Mouse (Mus musculus) left cerebral cortex, postnatal 10 days (tissue): ENCODE measurements around the gene Glis3. TPM values are rescaled to one million over a fixed set of nuclear protein-coding genes. Genes with fewer than 3 reads are reported as not detected.

Source experiments
- DNase-seq, 2 experiments: peaks; one replicate each; pipeline ENCODE4 v3.0.0; 2021 to 2022; ENCODE audit warnings: low spot score in 2 of 2, mixed read lengths in 1 of 2; ENCODE audit errors: extremely low spot score in 1 of 2
- intact Hi-C: fragments of 180-260 bp; cut with DNase I; formaldehyde crosslinking; loops from one replicate; pipeline ENCODE4 v1.15.1; 2025
- total RNA-seq, 2 experiments: library from RNA; stranded (reverse); gene quantifications; 2 replicates each; pipeline ENCODE4 v1.2.3; 2021

Gene Glis3
- total RNA-seq, 2 experiments from 2014 or later = 5.3 to 6.5 TPM

DNA sequence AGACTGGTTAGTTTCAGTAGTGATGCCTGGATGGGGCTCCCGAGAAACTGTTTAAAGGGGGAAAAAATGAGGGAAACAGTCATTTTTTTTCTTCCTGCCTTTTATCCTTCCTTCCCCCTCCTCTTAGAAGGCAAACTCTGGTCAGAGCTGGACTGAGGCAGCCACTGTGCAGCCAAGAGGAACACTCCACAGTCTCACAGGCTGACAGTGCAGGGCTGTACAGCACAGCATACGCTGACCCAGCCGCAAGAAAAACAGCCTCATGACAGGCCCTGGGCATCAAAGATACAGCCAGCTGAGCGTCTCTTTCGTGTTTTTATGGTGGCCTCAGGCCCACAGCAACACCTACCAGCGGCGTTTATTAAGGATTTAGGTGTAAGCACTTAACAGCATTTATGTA is 19.0 kb downstream of the Glis3 start:
- no peak for DNase-seq
- intact Hi-C loops = no loop called here

DNA sequence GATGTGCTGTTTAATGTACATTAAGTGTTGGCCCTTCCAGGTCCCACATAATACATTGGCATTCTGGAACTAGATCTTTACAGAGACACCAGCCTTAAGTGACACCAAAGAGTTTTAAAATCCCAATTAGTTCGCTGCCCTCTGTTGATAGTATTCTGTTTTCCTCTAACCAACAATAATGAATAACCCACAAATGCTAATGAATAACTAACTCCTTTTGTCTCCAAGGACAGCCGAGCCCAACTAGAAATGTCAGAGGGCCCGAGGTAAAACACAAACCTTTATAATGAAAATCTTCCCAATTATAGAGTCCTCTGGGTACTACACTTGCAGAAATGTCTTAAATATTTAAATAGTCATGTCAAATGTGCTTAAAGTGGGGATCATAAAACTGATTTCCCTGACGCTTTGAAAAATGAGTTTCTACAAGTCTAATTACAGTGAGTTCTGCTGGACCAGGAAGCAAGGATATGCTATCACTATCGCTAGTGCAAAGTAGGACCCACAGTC is 22.1 kb downstream of the Glis3 start:
- intact Hi-C loops = no loop called here

DNA sequence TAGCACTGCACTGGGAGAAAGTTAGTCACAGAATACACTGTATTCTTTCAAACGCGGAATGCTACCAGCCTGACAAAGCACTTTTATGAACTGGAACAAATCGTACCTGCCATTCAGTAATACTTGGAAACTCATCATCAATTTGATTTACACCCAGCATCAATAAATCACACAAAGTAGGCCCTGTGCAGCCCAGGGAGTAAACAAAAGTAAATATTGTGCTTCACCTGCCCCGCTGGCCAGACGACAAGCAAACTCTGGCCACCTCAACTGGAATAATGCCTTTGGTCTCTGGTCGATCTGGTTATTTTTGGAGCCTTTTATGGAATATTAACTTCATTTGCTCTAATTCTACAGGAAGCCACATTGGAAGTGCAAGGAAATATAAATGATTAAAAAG is 23.0 kb downstream of the Glis3 start:
- no peak for DNase-seq
- intact Hi-C loops = no loop called here

More for the DNA sequence above, 22.1 kb downstream of the Glis3 start:
- no peak for DNase-seq

DNA sequence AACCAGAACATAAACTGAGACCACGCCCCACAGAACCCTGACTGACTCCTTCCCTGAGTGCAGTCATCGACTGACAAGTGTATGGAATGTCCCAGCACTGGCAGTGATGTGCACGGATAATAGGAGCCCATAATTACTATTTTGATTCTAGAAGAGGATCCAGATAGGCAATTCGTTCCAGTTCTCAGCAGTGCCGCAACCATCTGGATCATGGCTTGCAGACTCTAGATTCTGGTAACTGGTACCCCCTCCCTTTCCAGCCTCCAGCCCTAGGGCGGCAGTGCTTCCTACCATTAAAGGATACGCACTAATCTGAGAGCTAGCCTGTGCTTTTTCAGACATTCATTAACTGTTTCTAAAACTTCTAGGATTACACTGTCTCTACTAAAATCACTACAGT is 24.7 kb downstream of the Glis3 start:
- intact Hi-C loops = no loop called here
- DNase-seq = no peak

DNA sequence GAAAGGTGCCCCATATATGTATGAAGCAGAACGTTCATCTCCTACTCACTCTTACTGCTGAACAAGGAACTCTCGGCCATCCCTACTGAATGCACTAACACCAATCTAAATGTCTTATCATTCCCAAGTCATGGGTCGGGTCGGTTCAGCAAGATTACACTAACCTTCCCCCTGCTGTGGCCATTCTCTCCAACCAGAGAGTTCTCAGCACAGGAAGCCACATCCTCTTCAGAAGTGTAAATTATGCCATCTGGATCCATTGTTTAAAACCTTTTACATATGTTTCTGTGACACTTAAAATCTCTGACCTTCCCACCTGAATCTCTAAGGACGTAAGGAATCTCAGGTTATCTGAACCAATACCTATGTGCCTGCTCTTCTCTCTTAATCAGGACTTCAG is 29.0 kb downstream of the Glis3 start:
- intact Hi-C loops = no loop called here
- DNase-seq = no peak

DNA sequence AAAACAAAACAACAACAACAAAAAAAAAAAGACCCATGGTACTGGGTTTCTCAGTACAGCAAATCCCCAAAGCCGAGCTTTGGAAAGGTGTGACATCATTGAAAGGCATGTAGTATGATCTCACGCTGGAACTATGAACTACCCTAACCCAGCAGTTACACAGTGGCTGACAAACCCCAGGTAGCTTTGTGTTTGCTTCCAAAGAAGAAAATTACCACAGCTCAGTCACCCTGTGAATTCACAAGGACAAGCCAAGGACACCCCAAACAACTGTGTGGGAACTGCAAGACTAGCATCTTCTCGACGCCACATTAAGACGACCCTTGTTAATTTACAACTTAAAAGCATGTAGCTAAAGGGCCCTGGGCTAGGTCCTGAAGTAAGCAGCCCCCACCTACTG is 30.4 kb downstream of the Glis3 start:
- intact Hi-C loops = no loop called here
- DNase-seq = no peak

DNA sequence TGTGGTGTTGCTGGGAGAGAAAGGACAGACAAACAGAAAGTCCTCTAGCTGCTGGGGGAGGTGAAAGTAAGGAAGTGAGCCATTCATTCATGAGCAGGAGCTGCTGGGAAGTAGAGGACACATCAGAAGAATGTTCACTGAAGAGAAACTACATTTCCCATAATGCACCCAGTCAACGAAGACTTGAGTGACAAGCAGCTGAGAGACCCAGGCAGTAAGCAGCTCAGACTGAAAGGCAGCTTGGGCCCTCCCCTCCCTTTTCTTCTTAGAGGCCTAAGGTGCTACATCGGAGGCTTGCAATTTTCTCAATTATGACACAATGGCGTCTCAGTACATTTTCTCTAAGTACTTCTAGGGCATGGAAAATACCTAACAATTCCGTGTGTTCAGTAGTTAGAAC is 31.0 kb downstream of the Glis3 start:
- no peak for DNase-seq
- intact Hi-C loops = no loop called here

DNA sequence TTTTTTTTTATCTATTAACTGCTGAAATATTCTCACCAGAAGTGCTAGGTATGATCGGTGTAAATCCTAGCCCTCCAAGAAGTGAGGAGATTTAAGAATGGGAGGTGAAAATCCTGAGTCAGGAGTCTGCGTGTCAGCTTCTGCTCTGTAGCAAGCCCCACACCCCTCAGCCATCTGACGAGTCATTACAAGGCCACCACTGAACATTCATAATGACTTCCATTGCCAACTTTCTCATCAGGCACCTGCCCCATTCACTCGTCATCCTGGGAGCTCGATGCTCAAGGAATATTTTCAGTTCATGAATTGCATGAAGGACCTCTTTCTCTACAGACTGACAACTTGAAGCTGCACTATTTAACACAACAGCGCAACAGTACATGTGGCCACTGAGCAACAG is 32.5 kb downstream of the Glis3 start:
- DNase-seq = no peak
- intact Hi-C loops = no loop called here

DNA sequence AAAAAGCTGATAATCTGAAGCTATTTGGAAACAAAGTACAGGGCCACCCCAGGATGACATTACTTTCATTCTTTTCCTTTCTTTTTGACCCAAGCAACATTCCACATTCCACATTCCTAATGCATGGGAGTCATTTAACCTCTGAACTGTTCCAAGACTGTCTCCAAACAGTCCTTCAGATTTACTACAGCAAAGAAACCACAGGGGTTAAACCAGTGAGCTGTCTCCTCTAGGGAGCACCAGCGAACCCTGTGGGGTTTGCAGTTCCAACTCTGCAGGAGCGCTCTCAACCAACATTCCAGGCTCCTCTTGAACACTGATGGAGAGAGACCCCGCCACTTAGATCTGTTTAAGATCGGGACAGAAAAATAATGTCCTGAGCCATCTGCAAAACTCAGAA is 33.6 kb downstream of the Glis3 start:
- DNase-seq = no peak
- intact Hi-C loops = no loop called here

DNA sequence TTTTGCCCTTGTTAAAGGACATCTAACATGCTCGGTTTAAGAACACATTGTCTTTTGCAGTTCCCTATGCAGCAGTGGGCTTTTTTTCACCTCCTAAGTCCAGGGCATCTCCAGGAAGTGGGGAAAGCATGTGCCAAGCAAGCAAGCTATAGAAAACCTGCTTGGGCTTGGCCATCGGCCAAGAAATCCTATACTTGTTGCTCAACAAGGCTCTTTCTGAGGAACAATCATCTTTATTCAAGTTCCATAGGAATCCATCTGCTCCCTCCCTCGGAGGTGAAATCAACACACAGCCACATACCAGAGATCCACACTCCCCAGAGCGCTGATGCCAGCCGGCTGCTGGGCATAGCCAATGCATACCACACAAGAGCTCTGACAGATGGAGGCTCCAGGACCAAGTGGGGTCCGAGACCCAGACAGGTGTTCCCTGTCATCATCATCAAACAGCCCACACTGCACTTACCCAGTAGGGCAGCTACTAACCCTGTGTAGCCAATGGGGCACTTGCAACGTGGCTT is 39.0 kb downstream of the Glis3 start:
- intact Hi-C loops = no loop called here
- DNase-seq = peak in 1 of 2 experiments; percentile 34

DNA sequence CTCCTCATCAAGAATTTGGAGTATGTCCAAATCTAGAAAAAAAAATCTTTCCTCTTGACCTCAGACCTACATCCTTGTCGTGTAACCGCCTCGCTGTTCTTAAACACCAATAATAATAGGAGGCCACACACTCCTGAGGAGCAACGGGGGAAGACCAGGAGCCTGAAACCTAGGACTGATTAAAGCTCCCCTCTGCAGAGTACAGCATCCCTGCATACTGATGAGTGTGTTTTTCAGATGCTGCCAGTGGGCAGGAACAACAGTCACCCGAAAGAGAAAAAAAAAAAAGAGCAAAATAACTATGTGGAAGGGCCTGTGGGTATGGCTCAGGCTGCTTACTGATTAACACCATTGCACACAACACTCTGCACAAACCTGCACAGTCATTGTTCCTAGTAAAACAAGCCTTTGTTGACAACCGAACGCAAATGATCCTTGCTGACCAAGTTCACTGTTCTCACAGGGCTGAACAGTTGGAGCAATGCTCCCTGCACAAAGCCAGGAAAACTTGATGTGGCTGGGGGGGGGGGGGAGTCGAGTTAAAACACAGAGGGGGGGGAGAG is 43.8 kb downstream of the Glis3 start:
- no peak for DNase-seq
- intact Hi-C loops = no loop called here

DNA sequence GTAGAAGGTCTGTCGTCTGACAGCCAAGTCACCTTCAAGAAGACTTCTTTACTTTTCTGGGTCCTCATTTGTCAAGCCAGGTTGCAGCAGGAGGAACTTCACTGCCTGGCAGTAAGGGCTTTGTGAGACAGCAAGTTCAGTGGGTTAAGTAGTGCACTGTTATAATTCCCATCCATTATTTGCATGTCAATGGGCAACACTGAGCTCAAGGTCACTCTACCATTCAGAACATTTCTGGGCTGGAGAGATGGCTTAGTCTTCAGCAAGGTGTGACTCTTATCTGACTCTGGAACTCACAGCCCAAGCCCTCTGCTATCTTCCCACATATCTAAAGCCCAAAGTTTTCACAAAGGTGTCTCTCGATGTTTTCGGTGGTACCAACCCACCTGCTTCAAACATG is 44.9 kb downstream of the Glis3 start:
- no peak for DNase-seq

DNA sequence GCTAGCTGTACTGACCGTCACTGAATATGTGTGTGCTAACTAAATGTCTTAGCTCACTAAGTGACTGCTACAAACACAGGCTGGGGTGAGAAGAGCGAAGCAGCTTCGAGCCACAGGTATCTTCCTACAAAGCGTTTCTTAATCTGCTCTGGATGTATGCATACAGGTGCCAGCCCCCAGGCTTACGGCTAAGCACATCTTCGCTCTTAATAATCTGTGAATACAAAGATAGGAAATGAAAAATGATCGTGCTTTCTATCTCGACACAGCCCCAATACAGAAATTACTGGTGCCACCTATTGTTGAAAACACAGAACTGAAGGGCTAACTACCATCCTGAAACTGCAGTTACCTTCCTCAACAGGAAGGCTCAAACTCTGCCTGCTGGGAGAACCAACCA is 51.5 kb downstream of the Glis3 start:
- intact Hi-C loops = loop anchor here (10.0 kb wide), 1 partner anchor 464 kb away; no protein-coding TSS in a partner anchor
- peak in 1 of 2 experiments; percentile 32 for DNase-seq

More for the DNA sequence above, 44.9 kb downstream of the Glis3 start:
- intact Hi-C loops = no loop called here

DNA sequence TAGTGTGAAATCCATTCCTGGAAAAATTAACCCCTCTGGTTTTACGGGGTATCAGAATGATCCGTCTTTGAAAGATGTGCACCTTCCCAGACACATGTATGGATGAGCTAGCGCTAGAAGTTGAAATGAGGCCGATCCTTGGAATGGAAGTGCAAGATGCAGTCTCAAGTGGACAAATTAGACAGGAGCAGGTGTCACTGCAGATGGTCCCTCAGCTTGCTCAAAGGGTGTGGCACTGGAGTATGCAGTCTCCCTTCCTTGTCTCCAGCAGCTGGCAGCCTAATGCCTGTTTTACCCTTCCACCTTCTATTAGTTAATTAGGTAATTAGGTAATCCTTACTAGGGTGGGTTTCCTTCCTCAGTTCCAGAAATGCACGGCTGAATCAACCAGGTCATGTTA is 53.7 kb downstream of the Glis3 start:
- intact Hi-C loops = loop anchor here (10.0 kb wide), 1 partner anchor 461 kb away; no protein-coding TSS in a partner anchor
- DNase-seq = no peak

DNA sequence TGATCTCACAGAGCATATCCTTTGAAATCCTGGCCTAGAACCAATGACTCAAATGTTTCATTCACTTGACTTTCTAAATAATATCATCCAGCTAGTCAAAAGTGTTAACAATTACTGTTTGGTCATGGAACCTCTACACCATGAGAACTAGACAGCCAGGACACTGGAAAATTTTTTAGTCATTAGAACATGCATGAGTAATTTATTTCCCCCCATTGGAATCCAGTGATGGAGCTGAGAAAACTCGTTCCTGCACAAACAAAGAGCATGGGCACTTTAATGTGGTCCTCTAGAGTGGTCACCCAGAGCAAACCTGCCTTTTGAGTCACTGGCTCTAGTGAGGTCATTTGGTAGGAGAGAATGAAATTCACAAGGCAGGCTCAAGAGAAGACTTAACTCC is 55.3 kb downstream of the Glis3 start:
- no peak for DNase-seq
- intact Hi-C loops = loop anchor here (10.0 kb wide), 1 partner anchor 460 kb away; no protein-coding TSS in a partner anchor

DNA sequence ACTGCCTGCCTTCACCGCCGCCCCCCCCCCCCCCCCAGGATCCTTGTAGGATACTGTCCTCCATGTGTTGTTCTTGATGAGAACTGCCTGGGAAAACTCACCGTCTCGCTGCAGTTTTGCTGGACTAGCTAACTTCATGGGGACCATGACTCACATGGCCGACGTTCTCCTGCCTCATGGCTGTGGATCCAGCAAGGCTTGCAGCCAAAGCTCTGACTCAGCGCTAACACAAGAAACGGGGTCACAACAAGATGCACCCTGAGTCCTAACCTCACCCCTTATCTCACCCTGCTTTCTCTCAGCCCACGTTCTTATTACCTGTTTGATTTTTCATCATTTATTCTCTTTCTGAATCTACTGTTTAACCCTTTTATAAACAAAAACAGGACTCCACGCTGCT is 56.2 kb downstream of the Glis3 start:
- no peak for DNase-seq
- intact Hi-C loops = loop anchor here (10.0 kb wide), 1 partner anchor 459 kb away; no protein-coding TSS in a partner anchor

DNA sequence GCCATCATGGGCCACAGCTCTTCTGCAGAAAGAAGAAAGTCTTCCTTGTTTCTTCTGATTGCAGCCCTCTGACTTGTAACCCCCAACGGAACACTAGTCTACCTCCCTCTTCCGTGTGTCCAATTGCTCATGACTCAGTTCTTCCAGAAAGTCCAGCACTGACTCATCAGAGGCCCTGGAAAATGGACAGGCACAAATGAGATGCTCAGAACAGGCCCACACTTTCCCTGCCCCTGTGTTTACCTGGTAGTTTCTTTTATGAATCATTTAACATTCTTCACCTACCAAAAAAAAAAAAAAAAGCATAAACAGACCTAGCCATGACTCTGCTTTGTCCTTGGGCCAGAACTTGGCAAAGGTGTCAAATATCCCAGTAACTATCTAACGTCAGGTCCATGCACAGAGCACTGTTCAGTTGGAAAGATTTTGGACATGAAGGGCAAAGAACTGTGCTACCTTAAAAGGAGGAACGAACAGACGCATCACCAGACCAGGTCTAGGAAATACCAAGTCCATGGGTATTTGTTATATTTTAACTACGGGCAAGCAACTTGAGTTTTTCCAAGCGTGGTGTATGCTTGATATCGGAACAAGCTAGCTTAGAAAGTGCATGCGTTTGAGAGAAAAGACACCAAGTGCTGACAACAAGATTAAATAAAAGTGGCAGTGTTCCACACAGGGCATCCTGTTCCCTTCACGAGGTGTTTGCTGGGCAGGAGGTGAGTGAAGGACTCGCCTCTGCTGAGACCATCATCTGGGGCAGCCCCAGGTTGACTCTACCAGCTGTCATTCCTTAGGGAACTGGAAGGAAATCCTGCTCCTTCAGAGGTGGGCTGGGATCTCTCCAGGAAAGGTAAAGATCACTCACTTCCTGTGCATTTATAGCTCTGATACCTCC is 58.0 kb downstream of the Glis3 start:
- no peak for DNase-seq
- intact Hi-C loops = loop anchor here (10.0 kb wide), 1 partner anchor 457 kb away; no protein-coding TSS in a partner anchor

DNA sequence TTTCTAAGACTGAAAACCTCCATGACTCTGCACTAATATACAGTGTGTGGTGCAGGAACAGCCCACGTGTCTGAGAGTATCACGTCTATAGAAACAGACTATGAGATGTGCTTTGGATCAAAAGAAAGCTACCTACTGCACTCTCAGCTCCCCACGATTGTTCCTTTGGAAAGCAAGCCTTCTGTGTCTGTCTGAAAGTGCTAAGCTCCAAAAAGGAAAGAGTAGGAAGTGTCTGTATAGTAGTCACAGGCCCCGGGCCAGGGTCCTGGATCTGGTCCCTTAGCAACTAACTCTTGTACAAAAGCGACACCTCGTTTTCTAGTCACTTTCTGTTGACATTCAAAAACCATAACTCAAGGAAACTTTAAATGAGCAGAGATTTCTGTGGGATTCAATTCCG is 62.1 kb downstream of the Glis3 start:
- intact Hi-C loops = no loop called here
- no peak for DNase-seq

DNA sequence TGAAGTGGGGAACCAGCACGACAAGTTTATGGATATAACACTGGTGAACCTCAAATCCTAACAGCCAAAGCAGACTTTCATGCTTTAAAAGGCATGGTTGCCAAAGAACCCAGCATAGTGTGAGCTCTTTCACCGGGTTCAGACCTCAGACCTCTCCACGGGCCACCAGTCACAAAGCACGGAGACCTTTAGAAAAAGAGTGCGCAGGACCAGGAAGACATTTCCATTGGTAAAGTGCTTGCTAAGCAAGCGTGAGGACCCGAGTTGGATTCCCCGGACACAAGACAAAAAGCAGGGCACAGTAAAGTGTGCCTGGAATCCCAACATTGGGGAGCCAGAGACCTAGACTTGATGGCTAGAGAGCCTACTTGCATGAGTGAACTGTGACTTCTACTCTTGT is 62.7 kb downstream of the Glis3 start:
- no peak for DNase-seq
- intact Hi-C loops = no loop called here

DNA sequence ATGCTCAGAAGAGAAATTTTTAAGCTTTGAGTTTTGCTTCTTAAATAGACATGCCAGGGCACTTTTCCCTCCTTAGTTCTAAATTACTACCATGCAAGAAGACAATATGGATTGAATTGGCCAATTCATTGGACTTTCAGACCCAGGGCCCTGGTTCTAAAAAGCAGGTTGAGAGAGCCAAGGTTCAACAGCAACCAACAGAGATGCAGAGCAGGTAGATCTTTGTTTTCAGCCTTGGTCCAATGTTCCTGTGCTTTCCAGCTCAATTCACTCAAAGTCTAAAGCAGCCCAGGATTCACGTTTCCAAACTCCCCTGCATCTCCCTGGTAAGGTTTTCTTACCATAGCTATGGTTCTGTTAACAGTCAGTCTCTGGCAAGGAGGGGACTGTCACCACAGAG is 63.4 kb downstream of the Glis3 start:
- intact Hi-C loops = no loop called here
- DNase-seq = no peak
